ENCODE assay signal across 8 mouse cellular contexts in genomic region chr5:53999831-54000230, GRCm38 (mm10). TPM values are rescaled to one million over a fixed set of nuclear protein-coding genes. Genes with fewer than 3 reads are reported as not detected.
DNase-seq lines count a peak whose midpoint lies in the region; ATAC-seq and TF ChIP-seq lines count a peak whose summit lies in the region.

No protein-coding gene starts in this region.

- H3K27ac ChIP-seq in embryonic facial prominence, embryonic 14.5 days (replicated peaks; ENCODE audit: low read depth, low read length) = peak overlapping the region; percentile 90; the same call in 1 of the 2 replicates
- no peak overlapping the region for H3K27ac ChIP-seq in intestine, embryonic 16.5 days (ENCODE audit: low read length)
- peak overlapping the region; percentile 87; the same call in 1 of the 2 replicates for H3K27ac ChIP-seq in midbrain, postnatal 0 days (ENCODE audit: low read depth, low read length)

- no peaks in the 10 kb centered on the region for H3K27me3 ChIP-seq in embryonic facial prominence, embryonic 14.5 days (replicated peaks; ENCODE audit: control insufficient read depth, insufficient read depth, low read length)
- no peaks in the 10 kb centered on the region for H3K27me3 ChIP-seq in intestine, embryonic 16.5 days (replicated peaks; ENCODE audit: control insufficient read depth, insufficient read depth, low read length)
- no peaks in the 10 kb centered on the region for H3K27me3 ChIP-seq in midbrain, postnatal 0 days (ENCODE audit: insufficient read depth, low read length)

- no peak for DNase-seq in lung, adult 2 months
- no peak for DNase-seq in lung, postnatal 25 days (ENCODE audit: low spot score)
- no peak for DNase-seq in embryonic facial prominence, embryonic 14.5 days (ENCODE audit: low spot score)
- DNase-seq in midbrain, postnatal 0 days (ENCODE audit: low spot score) = no peak
- no peak for DNase-seq in cerebellum, postnatal 36 days
- no peak for DNase-seq in spleen, adult 18-20 months
- DNase-seq in left cerebral cortex, postnatal 10 days (ENCODE audit: extremely low spot score in 1 of 2, low spot score in 2 of 2) = no peak

- TF ChIP-seq POLR2A in lung, adult 2 months (IDR thresholded peaks at IDR 0.05; ENCODE audit: borderline replicate concordance, extremely low read depth, low read depth, low read length) = no peak

- 1% methylated on average over 2 of the region's 2 CpGs for WGBS in lung, adult 2 months
- WGBS in embryonic facial prominence, embryonic 14.5 days = 0% methylated on average over 2 of the region's 2 CpGs
- WGBS in intestine, embryonic 16.5 days = 3% methylated on average over 2 of the region's 2 CpGs
- WGBS in midbrain, postnatal 0 days = 0% methylated on average over 2 of the region's 2 CpGs

- ATAC-seq in embryonic facial prominence, embryonic 14.5 days (ENCODE audit: low read depth) = no peak
- no peak for ATAC-seq in intestine, embryonic 16.5 days
- no peak for ATAC-seq in midbrain, postnatal 0 days (ENCODE audit: low FRiP score)

- peaks cover 2% of the 10 kb centered on the region for H3K4me1 ChIP-seq in lung, adult 2 months (ENCODE audit: control insufficient read depth, insufficient read depth, low read length)
- H3K4me1 ChIP-seq in embryonic facial prominence, embryonic 14.5 days (ENCODE audit: control insufficient read depth, insufficient read depth, low read length) = peaks cover 7% of the 10 kb centered on the region
- peaks cover 14% of the 10 kb centered on the region for H3K4me1 ChIP-seq in intestine, embryonic 16.5 days (ENCODE audit: control insufficient read depth, insufficient read depth, low read length)
- peaks cover 9% of the 10 kb centered on the region; the same call in 1 of the 2 replicates for H3K4me1 ChIP-seq in midbrain, postnatal 0 days (ENCODE audit: insufficient read depth, low read length)

- no peak for TF ChIP-seq CTCF in lung, adult 2 months (IDR thresholded peaks at IDR 0.05; ENCODE audit: insufficient read depth, low read length)
- no peak for TF ChIP-seq CTCF in midbrain, postnatal 0 days (IDR thresholded peaks at IDR 0.05)

- H3K9me3 ChIP-seq in embryonic facial prominence, embryonic 14.5 days (ENCODE audit: control insufficient read depth, low read length) = no peaks in the 10 kb centered on the region
- no peaks in the 10 kb centered on the region for H3K9me3 ChIP-seq in intestine, embryonic 16.5 days (ENCODE audit: control insufficient read depth, low read length)
- no peaks in the 10 kb centered on the region for H3K9me3 ChIP-seq in midbrain, postnatal 0 days (ENCODE audit: low read length)

- peak overlapping the region; percentile 94 for H3K9ac ChIP-seq in embryonic facial prominence, embryonic 14.5 days (ENCODE audit: low read depth, low read length)
- H3K9ac ChIP-seq in intestine, embryonic 16.5 days (ENCODE audit: low read depth, low read length) = peak overlapping the region; percentile 91
- peak overlapping the region; percentile 36 for H3K9ac ChIP-seq in midbrain, postnatal 0 days (replicated peaks; ENCODE audit: low read length, poor library complexity, severe bottlenecking)

- H3K36me3 ChIP-seq in embryonic facial prominence, embryonic 14.5 days (ENCODE audit: control insufficient read depth, insufficient read depth, low read length) = no peaks in the 10 kb centered on the region
- H3K36me3 ChIP-seq in intestine, embryonic 16.5 days (ENCODE audit: control insufficient read depth, insufficient read depth, low read length) = no peaks in the 10 kb centered on the region
- H3K36me3 ChIP-seq in midbrain, postnatal 0 days (ENCODE audit: insufficient read depth, low read length) = no peaks in the 10 kb centered on the region

- intact Hi-C loops in left cerebral cortex, postnatal 10 days (cut with DNase I) = loop anchor here (5.0 to 10.0 kb wide), 2 partner anchors 112 to 115 kb away; no protein-coding TSS in a partner anchor

- H3K4me2 ChIP-seq in embryonic facial prominence, embryonic 14.5 days (ENCODE audit: low read depth, low read length) = peak overlapping the region; percentile 60
- H3K4me2 ChIP-seq in intestine, embryonic 16.5 days (ENCODE audit: low read depth, low read length) = peak overlapping the region; percentile 84
- H3K4me2 ChIP-seq in midbrain, postnatal 0 days (ENCODE audit: low read depth, low read length, poor library complexity, severe bottlenecking) = peak overlapping the region; percentile 66

- H3K4me3 ChIP-seq in lung, adult 2 months (replicated peaks; ENCODE audit: extremely low read depth, low read depth, low read length) = peak overlapping the region; percentile 91
- H3K4me3 ChIP-seq in embryonic facial prominence, embryonic 14.5 days (ENCODE audit: low read depth, low read length) = peak overlapping the region; percentile 94
- peak overlapping the region; percentile 90 for H3K4me3 ChIP-seq in intestine, embryonic 16.5 days (ENCODE audit: low read length)
- H3K4me3 ChIP-seq in midbrain, postnatal 0 days (ENCODE audit: low read depth, low read length) = peak overlapping the region; percentile 98

RNA-seq across cellular contexts. Expression of gene Stim2, which starts 1.5 kb away (rescaled TPM):
- polyA plus RNA-seq in lung, adult 2 months (2012; rRNA removed) = 34.2 and 38.7 TPM in 2 replicates
- 30.5 and 38.1 TPM in 2 replicates for polyA plus RNA-seq in embryonic facial prominence, embryonic 14.5 days (2014; fragmentation: Nextera tagmentation; extraction: Ambion mirVana)
- 9.8 and 13.3 TPM in 2 replicates for polyA plus RNA-seq in intestine, embryonic 16.5 days (2015; fragmentation: Nextera tagmentation; extraction: Ambion mirVana)
- total RNA-seq in midbrain, postnatal 0 days (2014; rRNA removed) = 30.4 and 34.9 TPM in 2 replicates
- polyA plus RNA-seq in midbrain, postnatal 0 days (2015; fragmentation: Nextera tagmentation; extraction: Ambion mirVana) = 29.2 and 29.8 TPM in 2 replicates
- 10 to 100 TPM; 43.9 to 52.0 TPM for total RNA-seq in left cerebral cortex, postnatal 10 days (2021)

Comparison
In these comparisons a context has a peak if more than half of its experiments do, and no peak if none do; other contexts are left out.
1. H3K9ac ChIP-seq: peak in every context shown above with its lines; median percentile 94 in embryonic facial prominence, embryonic 14.5 days; 91 in intestine, embryonic 16.5 days; 36 in midbrain, postnatal 0 days.